Mouse (Mus musculus) right cerebral cortex, postnatal 14 days (tissue): ENCODE measurements at regions not wholly inside any gene's neighbourhood (a gene's known extent, or its start where the extent isn't known, plus 50 kb on each side); places are given as distances from the start of the nearest gene placed in this dataset.

Experiments
- DNase-seq: peaks from one replicate; pipeline ENCODE4 v3.0.0; 2022

DNA sequence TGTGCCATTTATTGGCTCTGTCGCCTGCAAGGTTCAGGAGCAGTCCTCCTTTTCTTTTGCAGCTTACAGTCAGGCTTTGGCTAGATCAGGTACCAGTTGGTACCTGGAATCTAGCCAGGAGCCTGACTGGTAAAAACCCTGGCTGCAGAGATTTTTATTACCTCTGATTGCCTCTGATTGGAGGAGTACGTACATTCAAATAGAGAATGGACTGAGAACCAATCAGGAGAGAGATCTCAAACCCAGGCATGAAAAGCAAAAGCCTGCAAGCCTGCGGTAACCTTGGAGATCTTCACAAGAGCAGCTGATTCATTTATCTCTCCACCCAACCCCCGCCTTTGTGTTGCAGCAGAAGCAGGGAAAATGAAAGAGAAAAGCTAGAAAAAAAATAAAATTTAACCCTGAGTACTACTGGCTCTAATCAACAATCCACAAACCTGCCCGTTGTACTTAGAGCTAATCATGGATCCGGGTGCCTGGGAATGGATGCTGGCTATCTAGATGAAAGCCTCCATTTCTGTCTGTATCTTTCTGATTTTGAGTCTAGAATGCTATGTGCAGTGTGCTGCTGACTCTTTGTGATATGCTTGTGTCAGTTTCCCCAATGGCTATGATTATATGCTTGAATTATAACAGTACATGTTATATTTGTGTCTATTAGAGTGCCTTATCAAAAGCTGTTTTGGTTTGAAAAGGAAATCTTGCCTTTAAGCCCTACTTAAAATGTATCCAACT, 406.2 kb upstream of the Ndn start:
- peak; percentile 29 for DNase-seq

GRCm38 (mm10) chr7:61982203-61982932, 364.0 kb upstream of the Ndn start:
- peak; percentile 58 for DNase-seq

GRCm38 (mm10) chr7:62026635-62027034, 319.7 kb upstream of the Ndn start:
- no peak for DNase-seq

DNA sequence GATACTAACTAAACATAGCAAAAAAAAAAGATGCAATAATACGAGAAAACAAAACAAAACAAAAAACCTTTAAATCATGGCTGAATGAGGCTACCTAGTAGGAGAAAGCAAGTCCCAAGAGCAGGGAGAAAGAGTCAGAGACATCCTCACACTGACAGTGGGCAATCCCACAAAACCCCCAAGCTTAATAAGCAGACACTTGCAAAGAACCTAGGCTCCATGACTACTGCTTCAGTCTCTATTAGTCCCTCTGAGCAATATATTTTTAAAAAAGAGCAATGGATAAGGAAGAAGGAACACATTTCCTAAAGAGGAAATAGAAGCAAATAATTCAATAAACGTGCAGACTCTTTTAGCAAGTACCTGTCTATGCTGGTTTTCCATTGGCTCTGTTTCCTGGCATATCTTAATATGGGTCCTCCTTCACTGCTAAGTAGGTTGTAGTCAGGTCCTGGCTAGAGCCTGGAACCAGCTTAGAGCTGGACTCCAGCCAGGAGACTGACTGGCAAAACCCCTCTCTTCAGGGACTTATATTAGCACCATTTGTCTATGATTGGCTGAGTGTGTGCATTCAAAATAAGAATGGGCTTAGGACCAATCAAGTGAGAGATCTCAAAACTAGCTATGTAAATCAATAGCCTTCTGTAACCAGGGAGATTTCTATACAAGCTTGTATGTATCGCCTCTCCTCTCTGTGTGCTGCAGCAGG, 300.5 kb upstream of the Ndn start:
- DNase-seq, result peak; percentile 16

- DNase-seq, result no peak
These were observed 299.9 kb upstream of the Ndn start for GRCm38 (mm10) chr7:62046452-62046809.

DNA sequence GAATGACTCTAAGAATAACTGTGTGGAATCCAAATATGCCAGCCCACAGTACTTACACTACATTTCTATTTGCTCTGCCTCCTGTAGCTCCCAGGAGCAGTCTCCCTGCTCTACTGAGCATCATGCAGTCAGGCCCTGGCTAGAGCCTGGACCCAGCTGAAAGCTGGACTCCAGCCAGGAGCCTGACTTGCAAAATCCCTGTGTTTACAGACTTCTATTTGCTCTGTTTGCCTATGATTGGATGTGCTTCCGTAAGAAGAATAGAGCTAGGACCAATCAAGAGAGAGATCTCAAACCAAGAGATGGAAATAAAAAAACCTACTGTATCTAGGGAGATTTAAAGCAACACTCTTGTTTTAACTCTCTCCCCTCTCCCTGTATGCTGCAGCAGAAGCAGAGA, 267.8 kb upstream of the Ndn start:
- DNase-seq, result peak; percentile 9

GRCm38 (mm10) chr7:62085120-62085849, 261.1 kb upstream of the Ndn start:
- peak; percentile 19 for DNase-seq
